Mouse (Mus musculus): ENCODE data around the gene Cipc.

The Cipc gene

DNA sequence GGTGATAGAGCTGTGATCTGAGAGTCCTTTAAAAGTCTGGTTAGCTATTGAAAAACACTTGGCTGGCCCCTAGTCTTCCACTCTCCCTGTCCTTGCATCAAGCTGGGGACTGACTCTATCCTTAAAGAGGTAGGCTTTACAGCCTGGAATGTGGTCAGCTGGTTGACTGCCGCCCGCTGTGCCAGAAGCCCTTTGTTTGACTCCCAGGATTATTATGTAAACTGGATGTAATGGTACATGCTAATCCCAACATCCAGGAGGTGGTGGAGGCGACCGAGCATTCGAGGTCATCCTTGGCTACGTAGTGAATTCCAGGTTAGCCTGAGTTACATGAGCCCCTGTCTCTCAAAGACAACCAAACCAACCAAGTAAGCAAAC is 14.3 kb upstream of the Cipc start:
- peak; percentile 81 for DNase-seq

DNA sequence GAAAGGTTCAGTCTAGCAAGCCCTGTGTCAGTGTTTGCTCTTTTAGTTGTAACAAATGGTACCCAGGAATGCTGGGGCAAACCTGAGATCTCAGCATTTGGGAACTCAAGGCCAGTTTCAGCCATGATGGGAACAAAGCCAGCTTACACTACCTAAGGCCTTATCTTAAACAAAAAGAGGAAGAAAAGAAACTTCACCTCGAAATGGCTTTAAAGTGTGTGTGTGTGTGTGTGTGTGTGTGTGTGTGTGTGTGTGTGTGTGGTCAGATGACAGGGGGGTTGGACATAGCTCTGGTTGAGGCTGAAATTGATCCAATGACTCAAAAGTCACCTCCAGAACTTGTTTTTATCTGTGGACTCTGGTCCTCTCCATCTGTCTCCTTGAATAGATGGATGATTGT is 12.1 kb upstream of the Cipc start:
- DNase-seq = no peak

DNA sequence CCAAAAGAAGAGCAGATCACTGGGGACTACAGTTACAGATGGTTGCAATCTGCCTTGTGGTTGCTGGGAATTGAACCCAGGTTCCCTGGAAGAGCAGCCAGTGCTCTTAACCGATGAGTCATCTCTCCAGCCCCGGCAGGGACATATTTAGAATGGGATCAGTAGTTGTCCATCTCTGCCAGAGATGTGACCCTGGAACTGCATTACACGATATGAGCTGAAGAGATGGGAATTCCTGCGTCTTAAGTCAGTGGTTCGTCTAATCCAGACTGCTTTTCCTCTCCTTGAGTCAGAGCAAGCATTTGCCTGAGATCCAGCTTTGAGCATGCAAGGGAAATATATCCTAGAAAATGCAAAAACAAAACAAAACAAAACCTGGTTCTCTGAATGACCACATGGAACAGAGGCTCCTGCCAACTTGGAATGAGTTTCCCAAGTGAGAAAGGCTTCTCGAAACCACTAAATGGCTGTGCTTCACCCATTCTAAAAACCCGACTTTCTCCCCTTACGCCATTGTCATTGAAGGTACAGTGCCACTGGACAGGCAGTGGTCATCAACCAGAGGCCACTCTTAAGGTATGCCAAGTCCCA is 11.1 kb upstream of the Cipc start:
- DNase-seq = no peak

DNA sequence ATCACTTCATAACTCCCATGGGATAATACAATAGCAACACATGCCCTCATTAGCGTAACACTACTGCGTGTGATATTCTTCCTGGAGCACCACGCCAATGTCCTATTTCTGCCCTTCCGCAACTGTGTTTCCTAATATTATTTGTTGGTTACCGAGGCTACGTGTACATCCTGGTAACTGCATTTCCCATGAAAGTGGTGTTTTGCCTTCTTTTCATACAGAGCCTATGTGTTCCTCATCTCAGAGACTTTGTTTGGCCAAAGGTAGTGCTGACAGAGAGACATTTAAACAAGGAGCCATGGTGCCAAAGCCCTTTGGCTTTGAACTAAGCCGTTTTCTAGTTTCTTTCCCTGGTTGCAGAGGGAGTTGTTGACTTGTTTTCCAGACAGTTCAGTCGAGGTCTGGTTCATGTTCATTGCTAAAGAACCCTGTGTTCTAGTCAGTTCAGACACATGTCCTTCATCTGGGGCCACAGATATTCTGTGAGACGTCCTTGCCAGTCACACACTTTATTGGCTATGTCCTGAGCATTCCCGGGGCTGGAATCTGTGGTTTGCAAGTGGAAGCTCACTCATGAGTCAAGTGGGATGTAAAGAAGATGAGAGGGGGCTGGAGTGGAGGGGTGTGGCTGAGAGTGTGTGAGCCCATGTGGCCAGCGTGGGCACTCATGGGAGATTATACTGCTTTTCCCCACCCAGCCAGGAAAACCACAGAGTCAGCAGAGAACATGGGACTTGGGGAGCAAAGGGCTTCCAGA is 10.1 kb upstream of the Cipc start:
- DNase-seq = peak; percentile 48

DNA sequence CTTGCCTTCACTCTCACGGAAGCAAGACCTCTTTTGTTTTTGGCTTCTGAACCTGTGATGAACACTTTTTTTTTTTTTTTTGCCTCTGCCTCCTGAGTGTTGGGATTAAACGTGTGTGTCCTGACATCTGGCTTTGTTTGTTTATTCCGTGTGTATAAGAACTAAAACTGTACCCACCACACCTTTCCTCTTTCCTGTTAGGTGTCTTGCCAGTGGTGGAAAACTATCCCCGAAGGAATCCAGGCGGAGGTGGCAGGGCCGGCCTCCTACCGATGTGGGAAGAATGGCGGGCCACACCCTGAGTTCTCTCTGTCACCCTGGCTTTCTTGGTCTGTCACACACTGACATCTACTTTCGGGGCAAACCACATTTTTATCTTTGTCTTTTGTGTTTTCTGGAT is 8.3 kb upstream of the Cipc start:
- DNase-seq = no peak

DNA sequence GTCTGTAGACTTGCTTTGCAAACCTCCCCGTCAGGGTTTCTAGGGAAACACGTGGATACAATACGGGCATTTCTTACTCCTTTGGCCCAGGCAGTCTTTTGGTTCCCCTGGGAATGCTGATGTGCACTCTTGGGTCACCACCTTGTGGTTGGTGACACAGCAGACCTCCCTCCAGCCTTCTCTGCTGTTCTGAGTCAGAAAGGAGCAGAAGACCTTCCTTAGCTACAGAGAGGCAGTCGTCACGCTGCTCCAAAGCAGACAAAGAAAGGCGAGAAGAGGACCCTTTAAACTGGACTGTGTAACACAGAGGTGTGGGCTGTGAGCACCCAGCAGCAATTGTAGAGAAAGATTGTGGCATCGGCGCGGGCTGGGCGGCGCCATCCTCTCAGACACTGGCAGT is 5.7 kb upstream of the Cipc start:
- DNase-seq = no peak

DNA sequence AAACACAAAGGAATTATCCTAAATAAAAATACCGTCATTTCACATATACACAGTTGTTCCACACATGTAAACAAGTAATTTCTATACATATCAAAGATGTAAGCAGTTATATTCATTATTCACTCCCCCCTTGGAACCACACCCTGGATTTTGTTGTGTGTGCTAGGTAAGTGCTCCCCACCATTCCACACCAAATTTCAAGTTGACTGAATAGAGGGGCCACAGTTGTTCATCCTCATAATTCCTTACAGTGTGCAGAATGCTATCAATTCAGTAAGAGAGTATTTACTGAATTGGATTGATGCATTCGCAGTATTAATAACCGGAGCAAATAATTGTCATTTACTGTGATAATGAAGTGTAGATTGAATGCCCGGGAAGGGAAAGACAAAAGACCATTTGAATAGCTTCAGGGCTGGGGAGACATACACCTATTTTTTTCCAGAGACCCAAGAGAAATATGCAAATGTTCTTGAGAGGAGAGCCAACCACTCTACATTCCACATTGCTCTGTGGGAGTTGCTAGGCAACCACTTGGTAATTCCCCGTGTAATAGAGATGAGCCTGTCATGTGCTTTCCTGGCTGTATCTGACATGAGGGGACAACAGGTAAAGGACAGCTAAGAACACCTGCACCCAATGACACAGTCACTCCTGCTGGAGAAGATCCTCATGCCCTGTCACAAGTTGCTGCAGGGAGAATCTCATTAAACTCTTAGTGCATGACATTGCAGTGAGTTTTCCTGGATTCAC is 4.9 kb upstream of the Cipc start:
- no peak for DNase-seq

DNA sequence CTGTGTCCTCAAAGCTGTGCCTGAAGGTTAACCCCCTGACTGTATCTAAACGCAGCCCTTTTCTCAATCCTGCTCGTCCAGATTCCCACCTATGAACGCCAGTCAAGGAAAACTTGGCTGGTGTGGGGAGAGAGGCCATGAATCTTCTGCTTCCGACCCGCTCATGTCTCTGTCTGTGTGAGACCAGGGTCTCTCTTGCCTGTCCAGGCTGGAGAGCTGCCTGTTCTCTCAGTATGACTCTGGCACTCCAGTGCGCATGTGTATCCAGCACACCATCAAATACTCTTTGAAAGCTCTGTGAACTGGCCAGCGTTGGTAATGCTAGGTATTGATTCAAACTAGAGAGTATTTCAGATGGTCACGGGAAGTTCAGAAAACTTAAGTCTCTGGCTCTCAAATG is 3.4 kb upstream of the Cipc start:
- DNase-seq = no peak

DNA sequence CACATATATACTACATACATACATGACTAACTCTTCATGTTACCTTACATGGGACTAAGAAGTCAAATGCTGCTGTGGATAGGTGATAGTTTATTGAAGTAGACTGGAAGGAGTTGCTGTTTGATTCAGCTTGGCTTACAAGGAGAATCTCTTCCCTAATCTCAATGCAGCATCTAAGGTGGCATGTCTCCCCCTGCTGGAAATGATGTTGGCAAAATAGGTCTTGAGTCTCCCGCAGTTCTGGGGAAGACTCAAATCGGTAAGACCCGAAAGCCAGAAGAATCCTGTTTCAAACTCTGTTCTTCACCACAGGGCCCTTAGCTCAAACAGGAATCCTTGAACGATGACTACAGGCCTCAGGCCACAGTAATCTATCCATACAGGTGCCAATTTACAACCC is 1.7 kb upstream of the Cipc start:
- peak; percentile 89 for DNase-seq

DNA sequence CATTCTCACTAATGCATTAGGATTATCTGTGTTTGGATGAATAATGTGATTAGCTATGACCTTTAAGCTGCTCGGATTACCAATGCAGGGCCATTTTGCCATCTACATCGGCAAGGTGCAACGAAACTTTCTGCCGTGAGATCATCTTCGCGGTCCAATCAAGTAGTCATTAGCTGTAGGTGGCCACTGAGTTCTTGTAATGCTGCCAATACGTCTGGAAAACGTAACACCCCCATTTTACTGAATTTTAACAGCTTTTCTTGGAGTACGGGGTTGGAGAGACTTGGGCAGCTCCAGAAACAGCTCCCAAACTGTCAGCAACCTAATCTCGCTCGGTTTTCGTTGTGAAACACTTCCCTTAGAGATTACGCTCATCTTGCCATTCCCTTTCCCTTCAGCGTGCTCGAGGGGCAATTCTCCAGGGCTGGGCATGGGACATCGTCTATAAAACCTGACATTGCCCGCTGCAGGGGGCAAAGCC is 502 bp upstream of the Cipc start:
- DNase-seq = no peak

DNA sequence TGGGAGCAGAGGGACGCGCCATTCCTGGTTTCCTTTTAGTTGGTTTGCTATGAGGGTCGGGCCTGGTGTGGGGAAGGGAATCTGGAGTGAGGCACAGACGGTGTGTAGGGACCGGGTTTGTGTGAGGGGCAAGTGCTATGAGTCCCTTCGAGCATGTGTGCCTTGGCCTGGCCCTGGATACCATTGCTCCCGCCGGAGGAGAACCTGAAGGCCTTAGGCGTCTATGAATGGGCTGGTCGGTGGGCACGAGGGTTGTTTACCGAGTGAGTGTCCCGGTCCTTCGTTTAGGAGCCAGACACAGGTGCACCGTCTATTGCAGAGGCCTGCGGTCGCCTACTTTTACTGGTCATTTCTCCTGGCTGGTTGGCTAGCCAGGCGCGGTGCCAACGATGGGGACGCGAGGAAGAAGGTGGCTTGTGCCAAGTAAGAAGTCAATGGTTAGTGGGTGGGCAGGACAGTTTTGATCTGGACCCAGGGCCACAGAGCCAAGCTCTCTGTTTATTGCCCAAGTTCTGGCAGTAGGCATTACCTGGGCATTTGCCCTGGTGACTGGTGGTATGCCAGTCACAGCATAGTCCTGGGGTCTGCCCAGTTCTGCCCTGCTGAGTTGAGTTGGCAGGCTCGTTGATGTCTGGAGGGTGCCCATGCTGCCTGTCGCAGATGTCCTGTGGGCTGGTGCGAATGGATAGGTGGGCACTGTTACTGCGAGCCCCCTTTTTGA is 998 bp downstream of the Cipc start:
- peak; percentile 81 for DNase-seq

DNA sequence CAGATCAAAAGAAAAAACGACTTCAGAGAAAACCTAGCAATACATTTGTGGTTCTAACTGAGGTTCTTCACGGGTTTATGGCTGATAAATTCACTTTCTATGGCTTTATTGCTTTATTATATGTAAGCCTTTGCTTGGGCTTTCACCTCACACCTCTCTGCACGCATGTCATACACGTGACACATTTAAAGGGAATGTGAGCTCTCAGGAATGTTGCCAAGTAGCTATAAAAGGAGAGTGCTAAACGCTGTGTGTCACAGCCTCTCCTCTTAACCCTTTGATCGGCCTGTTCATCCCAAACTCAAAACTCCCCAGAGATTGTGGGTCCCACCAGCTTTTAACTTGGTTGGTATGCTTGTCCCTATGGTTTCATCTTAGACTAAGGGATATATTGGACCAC is 1.8 kb downstream of the Cipc start:
- DNase-seq = peak; percentile 75

DNA sequence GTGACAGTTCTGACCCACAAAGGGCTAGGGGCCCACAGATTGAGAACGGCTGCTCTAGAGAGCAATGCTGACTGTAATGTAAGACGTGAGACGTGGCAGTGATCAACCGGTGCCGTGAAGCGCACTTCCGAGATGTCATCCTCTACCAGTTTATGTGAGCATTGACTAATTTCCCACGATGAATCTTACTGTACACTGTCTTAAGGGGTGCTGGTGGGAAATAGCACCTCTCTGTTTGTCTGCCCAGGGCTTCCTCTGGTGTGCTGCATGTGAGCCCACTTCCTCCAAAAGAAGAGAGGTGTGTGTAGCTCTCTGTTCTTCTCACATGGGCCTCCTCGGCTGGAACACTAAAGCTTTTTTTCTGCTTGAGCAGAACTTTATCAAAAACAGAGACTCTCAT is 2.7 kb downstream of the Cipc start:
- DNase-seq = no peak

DNA sequence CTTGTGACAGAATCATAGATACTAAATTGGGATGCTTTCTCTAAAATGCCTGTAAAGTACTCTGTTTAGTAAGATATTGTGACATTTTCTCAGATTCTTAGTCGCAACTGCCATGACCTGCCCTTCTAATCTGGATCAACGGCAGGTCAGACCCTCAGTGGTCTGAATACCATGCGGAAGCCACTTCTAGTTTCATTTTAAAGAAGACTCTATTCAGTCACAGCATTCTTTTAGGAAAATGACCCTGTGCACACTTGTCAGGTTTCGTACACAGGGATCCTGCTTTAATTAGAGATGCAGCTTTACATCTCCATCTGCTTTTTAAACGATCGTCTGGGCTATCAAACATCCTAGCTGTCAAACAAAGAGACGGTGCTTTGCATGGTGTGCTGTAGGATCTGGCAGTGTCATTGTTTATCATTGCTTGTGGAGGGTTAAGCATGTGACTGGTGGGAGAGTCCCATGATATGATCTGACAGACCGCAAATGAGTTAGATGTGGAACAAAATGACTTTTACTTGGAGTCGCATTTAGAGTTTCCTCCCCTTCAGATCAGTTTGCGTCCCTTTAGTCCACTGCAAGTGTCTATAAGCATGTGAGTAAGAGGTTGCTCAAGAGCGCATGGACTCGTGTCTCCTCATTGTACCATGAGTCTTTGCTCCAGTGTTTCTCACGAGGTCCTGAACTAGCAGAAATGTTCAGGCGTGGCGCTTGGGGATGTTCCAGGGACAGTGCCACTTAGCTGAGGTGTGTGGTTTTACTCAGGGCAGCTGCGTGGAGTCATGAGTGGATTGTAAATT is 3.5 kb downstream of the Cipc start:
- no peak for DNase-seq

DNA sequence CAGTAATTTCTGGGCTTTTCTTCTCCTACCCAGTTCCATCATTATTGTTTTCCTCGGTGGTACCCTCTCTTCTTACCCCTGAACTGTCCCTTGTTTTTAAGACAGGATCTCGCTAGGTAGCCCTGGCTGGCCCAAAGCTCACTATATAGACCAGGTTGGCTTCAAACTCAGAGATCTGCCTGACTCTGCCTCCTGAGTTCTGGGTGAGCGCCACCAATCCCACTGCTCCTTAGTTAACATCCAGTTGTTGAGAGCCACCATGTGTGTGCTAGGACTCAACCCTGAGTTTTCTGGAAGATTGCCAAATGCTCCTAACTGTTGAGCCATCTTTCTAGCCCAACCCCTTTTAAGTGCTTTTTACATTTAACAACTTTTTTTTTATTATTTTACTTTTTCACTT is 4.1 kb downstream of the Cipc start:
- DNase-seq = no peak

DNA sequence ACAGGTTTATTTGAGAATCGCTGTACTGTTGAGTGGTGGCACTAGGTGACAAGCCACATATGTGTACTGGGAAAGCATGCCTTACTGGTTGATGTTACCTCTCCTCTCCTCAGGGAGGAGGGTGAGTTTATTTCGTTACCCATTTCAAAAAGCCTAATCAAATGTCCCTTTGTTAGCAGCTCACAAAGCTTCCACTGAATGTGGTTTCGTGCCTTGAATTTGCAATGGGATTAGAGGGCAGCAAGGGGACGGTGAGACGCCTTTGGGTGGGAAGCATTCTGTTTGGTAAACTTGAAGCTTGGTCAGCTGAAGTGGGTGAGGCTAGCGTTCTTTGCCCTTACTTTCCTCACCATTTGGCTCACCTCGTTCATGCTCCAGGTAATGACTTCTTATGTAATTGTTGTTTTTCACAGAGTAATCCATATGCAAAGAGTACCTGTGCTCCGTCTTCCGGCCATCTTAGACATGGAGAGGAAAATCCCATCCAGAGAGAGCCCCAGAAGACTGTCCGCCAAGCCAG is 5.5 kb downstream of the Cipc start:
- DNase-seq = no peak

DNA sequence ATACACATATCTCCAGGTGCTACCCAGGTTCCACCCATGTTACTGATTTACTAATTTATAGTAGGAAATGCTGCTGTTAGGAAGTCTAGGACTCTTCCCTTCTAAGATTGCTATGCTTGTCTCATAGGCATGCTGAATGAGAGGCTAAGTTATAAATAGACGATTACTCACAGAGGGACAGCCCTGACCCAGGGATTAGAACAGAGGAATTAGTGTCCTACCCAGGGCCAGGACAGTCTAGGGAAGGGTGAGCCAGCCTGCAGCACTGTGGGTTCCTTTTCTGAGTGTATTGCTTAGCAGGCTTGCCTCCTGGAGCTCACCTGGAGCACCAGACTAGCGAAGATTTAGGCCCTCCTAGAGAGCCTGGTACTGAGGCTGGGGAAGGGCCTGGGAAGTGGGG is 9.1 kb downstream of the Cipc start:
- DNase-seq = no peak

DNA sequence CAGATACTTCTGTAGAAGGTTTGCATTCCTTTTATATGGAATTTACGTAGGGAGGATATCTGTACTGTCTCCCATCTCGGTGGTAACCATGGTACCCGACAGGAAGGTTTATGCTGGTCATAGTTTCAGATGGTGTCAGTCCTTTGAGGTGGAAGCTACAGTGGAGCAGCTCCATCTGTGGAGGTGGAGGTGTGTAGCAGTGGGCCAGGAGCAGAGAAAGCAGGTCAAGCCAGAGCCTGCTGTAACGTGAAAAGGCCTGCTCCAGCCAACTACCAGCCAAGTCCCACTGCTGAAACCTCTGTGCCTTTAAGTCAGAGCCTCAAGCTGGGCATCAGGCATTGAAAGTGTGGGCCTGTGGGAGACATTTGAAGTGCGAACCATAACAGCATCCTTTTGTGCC is 11.7 kb downstream of the Cipc start:
- DNase-seq = no peak

DNA sequence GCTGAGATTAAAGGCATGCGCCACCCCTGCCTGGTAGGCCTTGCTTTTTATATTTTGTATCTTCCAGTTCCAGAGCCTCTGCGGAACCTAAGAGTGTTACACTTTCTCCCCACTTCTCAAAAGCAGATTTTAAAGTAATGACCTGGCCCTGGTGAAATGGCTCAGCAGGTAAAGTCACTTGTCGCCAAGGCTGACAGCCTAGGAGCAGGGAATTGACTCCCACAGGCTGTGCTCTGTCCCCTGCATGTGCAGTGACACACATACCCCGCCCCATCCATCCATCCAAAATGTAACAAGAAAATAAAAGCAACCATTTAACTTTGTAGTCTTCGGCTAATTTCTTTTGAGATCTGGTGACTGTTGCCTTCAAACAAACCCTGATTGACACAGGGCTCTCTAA is 12.8 kb downstream of the Cipc start:
- DNase-seq = no peak

DNA sequence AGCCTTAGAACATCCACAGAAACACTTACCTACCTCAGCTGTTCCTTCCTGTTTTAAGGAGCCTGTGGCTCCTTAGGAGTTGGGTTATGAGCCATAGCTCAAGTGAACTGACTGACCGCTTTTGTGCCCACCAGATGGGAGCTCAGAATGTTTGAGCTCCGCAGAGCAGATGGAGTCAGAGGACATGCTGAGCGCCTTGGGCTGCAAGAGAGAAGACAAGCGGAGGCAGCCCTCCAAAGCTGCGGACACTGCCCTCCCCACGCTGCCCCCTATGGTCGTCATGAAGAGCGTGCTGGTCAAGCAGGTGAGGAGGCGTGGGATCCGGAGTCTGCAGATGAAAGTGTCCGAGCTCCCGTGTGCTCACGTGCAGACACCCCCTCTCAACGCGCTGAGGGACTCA is 13.3 kb downstream of the Cipc start:
- no peak for DNase-seq

DNA sequence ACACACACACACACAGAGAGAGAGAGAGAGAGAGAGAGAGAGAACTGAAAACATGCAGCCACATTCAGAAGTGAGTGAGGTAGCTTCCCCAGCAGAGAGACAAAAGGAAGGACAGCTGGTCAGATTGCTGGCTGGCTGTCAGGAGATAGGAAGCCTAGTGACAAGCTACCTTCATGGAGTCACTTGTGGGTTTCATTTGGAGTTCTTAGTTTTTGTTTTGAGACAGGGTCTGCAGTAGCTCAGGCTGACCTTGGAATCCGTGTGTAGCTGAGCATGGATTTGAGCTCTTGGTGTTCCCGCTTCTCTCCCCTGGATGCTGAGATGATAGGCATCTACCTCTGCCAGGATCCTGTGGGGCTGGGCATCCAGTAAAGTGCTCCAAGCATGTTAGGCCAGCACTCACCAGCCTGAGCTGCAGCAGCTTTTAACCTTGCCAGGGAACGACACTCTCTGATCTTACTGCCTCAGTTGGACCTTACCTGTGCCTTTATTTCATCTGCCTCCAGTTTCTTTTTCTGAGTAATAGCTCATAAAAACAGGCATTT is 14.0 kb downstream of the Cipc start:
- DNase-seq = no peak
